Mouse (Mus musculus): ENCODE measurements around the gene Mynn.

Mynn gene

GRCm38 (mm10) chr3:30646761-30647160 lies 44.9 kb downstream of the Mynn start:
- DNase-seq: no peak

GRCm38 (mm10) chr3:30647440-30648090 lies 45.7 kb downstream of the Mynn start, which contains the start of gene Lrrc34:
TSS of gene Lrrc34 (minus strand) at chr3:30647869.
- peak; percentile 27 for DNase-seq

- no peak for DNase-seq
Observed at GRCm38 (mm10) chr3:30648466-30648865, 46.6 kb downstream of the Mynn start.

- peak; percentile 57 for DNase-seq
Observed at GRCm38 (mm10) chr3:30650062-30650841, 48.4 kb downstream of the Mynn start.

GRCm38 (mm10) chr3:30655937-30656336 lies 54.1 kb downstream of the Mynn start:
- no peak for DNase-seq

GRCm38 (mm10) chr3:30658486-30658885 lies 56.6 kb downstream of the Mynn start:
- DNase-seq: no peak
